Mouse (Mus musculus) adrenal gland, postnatal 36 days (tissue): ENCODE measurements at regions not wholly inside any gene's neighbourhood (a gene's known extent, or its start where the extent isn't known, plus 50 kb on each side); places are given as distances from the start of the nearest gene placed in this dataset.
A peak's percentile ranks its signal among the peaks of the same experiment; 100 is the strongest.

Source experiments
- DNase-seq, 2 experiments: peaks; one replicate each; pipeline ENCODE4 v3.0.0; 2021; ENCODE audit warnings: mixed read lengths in 1 of 2

DNA sequence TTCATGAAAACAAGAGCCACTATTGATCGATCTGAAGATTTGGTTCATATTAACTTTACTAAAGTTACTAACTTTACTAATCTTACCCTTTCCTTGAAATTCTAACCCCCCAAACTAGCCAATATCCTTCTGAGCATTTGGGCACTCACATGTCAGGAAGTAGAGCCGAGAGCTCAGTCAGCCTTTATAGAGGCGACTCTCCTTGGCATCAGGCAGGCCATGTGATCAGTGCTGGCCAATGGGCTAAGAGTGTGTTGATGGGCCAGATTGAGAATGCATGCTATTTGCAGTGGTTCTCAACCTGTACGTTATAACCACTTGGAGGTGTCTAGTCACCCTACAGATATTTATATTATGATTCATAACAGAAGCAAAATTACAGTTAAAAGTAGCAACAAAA is 69.6 kb upstream of the Slc35b4 start:
- DNase-seq, result no peak

DNA sequence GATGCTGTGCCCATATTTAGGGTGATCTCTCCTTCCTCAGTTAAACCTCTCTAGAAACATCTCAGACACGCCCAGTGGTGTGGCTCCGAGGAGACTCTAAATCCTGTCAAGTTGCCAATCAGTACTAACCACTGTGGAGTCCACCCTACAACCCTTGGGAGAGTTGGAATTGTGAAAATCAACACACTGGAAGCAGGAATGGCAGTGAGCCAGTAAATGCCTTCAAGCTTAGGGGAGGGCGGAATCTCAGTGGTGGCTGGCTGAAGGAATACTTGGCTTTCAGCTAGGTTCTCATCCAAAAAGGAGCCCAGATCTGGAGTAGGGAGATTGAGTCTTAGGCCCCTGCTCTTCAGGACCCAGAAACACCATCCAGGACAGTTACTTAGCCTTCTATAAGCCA is 66.1 kb upstream of the Slc35b4 start:
- DNase-seq, result no peak

DNA sequence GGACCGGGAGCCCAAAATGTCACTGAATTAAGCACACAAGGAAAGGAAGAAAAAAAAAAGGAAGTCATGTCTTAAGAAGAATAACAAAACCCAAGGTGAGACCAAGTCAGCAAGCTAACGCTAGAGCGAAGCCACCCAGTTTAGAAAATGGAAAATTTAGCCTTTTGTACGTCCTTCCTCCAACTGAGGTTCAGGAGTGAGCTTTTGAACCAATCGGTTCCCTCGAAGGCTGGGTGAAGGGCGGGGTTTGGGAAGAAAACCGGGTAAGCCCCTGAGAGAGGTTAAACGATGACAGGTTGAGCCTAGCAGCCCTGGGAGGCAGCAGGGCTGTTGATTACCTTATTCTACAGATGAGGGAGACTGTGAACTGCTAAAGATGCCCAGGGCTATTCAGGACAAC is 65.6 kb upstream of the Slc35b4 start:
- no peak for DNase-seq

DNA sequence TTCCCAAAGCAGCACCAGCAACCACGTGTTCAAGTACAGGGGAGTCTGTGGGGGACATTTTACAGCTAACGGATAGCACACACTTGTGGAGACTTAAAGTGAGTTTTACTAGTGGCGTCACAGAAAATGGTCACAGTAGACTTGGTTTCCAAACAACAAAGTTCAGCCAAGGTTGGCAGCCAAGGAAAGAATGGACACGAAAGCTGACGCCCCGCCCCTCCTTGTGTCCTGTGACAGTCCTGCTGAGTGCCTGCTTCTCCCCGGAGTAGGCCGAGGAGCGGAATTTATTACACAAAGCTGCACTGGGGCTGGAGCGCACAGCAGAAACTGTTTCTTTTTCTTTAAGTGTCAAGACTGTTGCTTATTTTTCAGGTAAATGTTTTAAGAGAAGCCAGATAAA is 58.2 kb upstream of the Slc35b4 start:
- peak in 1 of 2 experiments; percentile 35 for DNase-seq

DNA sequence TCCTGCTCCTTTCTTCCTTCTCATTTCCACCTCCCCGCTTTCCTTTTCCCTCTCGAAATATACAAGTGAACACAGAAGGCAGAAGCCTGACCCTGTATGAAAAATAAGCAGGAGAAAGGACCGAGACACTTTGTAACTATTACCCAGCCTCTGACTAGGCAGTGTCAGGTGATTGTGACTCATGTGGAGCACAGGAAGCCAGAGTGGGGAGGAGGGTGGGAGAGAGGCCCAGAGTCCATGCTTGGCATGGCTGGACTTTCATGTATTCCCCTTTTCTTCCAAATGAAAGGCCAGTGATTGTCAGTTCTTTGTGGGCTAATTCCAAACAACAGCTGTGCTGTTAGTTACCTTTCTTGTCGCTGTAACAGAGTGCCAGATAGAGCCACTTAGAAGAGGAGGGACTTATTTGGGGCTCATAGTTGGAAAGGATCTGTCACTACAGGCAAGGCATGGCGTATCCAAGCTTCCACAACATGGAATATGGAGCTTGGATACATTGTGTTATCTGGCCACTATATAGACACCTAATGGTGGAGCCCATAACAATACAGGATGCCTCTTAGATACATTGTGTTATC is 57.6 kb upstream of the Slc35b4 start:
- no peak for DNase-seq

DNA sequence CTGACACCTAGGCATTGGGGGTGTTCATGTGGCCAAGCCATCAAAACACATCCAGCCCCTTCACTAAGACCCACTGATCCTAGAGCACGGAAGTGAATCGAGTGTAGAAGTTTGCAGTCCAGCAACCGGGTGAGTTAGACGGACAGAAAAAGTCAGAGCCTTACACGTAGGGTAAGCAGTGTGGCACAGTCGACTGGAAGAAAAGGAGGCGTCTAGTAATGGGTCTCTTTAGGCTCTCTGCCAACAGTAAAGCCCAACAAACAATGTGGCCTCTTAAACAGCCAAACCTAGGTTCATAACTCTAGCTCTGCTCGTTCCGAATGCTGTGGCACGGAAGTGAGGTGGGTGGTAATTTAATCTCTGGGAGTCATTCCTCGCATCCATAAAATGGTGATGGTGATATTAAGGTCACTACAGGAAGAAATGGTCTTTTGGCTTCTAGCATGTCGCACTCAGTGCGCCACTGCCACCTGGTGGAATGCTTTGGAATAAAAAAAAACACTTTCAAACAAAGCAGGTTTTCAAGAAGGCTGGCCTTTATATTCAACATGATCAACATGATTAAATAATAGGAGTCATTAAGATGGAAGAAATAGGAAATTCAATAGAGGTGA is 54.0 kb upstream of the Slc35b4 start:
- DNase-seq, result peak; percentile 24 to 62

DNA sequence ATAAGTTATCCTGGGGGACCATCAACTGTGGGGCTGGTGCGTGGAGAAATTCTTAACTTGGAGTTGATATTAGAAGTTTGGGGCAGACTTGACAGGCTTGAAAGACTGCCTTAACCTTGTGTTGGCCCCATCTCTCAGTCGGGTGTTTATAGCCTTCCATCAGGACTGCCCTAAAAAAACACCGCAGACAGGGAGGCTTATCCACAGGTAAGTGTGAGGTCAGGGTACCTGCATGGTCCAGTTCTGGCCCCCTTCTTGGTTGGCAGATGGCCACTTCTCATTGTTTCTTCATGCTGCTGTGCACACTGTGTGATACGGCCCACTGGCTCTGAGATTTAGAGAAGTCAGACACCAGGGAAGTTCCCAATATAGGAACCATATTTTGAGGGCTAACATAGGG is 50.2 kb upstream of the Slc35b4 start:
- DNase-seq, result no peak
